Mouse (Mus musculus): ENCODE results near the gene Irf2bp2. TPM values are rescaled to one million over a fixed set of nuclear protein-coding genes. Genes with fewer than 3 reads are reported as not detected.
A peak's percentile ranks its signal among the peaks of the same experiment; 100 is the strongest.

Gene Irf2bp2
- polyA plus RNA-seq, 1 experiment, result 91.6 TPM

- WGBS, result 95% methylated on average over 6 of the region's 6 CpGs
- Histone ChIP-seq H3K27ac (ENCODE audit: insufficient read depth, low read depth, low read length) (no peak overlapping the region), H3K36me3 (ENCODE audit: control insufficient read depth, insufficient read depth, low read length) (peaks cover 6% of the 10 kb centered on the region), H3K4me3 (ENCODE audit: low read depth, low read length) (no peak overlapping the region), H3K27me3 (ENCODE audit: control insufficient read depth, insufficient read depth, low read length) (no peaks in the 10 kb centered on the region), H3K4me1 (ENCODE audit: control insufficient read depth, insufficient read depth, insufficient read length, low read length) (peaks cover 24% of the 10 kb centered on the region)
- TF ChIP-seq CTCF (IDR thresholded peaks at IDR 0.05; ENCODE audit: extremely low read depth, insufficient read length, insufficient replicate concordance, low read depth, low read length), result no peak
- TF ChIP-seq POLR2A (IDR thresholded peaks at IDR 0.05; ENCODE audit: low read depth, low read length), result no peak
These were observed 12.1 kb downstream of the Irf2bp2 start for GRCm38 (mm10) chr8:126581662-126582061.

- TF ChIP-seq CTCF (IDR thresholded peaks at IDR 0.05; ENCODE audit: extremely low read depth, insufficient read length, insufficient replicate concordance, low read depth, low read length), result no peak
- TF ChIP-seq POLR2A (IDR thresholded peaks at IDR 0.05; ENCODE audit: low read depth, low read length), result no peak
- WGBS, result 88% methylated on average over 4 of the region's 4 CpGs
These were observed 13.0 kb downstream of the Irf2bp2 start for GRCm38 (mm10) chr8:126580826-126581225.

GRCm38 (mm10) chr8:126580086-126580485 lies 13.7 kb downstream of the Irf2bp2 start:
- H3K36me3 ChIP-seq (ENCODE audit: control insufficient read depth, insufficient read depth, low read length), result no peaks in the 10 kb centered on the region
- peaks cover 20% of the 10 kb centered on the region for H3K4me1 ChIP-seq (ENCODE audit: control insufficient read depth, insufficient read depth, insufficient read length, low read length)
- 92% methylated on average over 1 of the region's 1 CpGs for WGBS
- no peak overlapping the region for H3K4me3 ChIP-seq (ENCODE audit: low read depth, low read length)
- H3K27ac ChIP-seq (ENCODE audit: insufficient read depth, low read depth, low read length), result no peak overlapping the region
- TF ChIP-seq CTCF (IDR thresholded peaks at IDR 0.05; ENCODE audit: extremely low read depth, insufficient read length, insufficient replicate concordance, low read depth, low read length) (peak; percentile 29; the same call in 1 of the 2 replicates), POLR2A (IDR thresholded peaks at IDR 0.05; ENCODE audit: low read depth, low read length) (no peak)
- no peaks in the 10 kb centered on the region for H3K27me3 ChIP-seq (ENCODE audit: control insufficient read depth, insufficient read depth, low read length)

More at GRCm38 (mm10) chr8:126580826-126581225, 13.0 kb downstream of the Irf2bp2 start:
- Histone ChIP-seq H3K4me1 (ENCODE audit: control insufficient read depth, insufficient read depth, insufficient read length, low read length) (peaks cover 22% of the 10 kb centered on the region), H3K4me3 (ENCODE audit: low read depth, low read length) (no peak overlapping the region), H3K36me3 (ENCODE audit: control insufficient read depth, insufficient read depth, low read length) (peaks cover 1% of the 10 kb centered on the region; the same call in 1 of the 2 replicates), H3K27me3 (ENCODE audit: control insufficient read depth, insufficient read depth, low read length) (no peaks in the 10 kb centered on the region), H3K27ac (ENCODE audit: insufficient read depth, low read depth, low read length) (no peak overlapping the region)

- no peaks in the 10 kb centered on the region for H3K36me3 ChIP-seq (ENCODE audit: control insufficient read depth, insufficient read depth, low read length)
- TF ChIP-seq CTCF (IDR thresholded peaks at IDR 0.05; ENCODE audit: extremely low read depth, insufficient read length, insufficient replicate concordance, low read depth, low read length) (no peak), POLR2A (IDR thresholded peaks at IDR 0.05; ENCODE audit: low read depth, low read length) (no peak)
- H3K27ac ChIP-seq (ENCODE audit: insufficient read depth, low read depth, low read length), result no peak overlapping the region
- H3K4me1 ChIP-seq (ENCODE audit: control insufficient read depth, insufficient read depth, insufficient read length, low read length), result peaks cover 14% of the 10 kb centered on the region
- WGBS, result 92% methylated on average over 3 of the region's 3 CpGs
- H3K4me3 ChIP-seq (ENCODE audit: low read depth, low read length), result no peak overlapping the region
- H3K27me3 ChIP-seq (ENCODE audit: control insufficient read depth, insufficient read depth, low read length), result no peaks in the 10 kb centered on the region
These were observed 15.1 kb downstream of the Irf2bp2 start for GRCm38 (mm10) chr8:126578641-126579040.

- H3K36me3 ChIP-seq (ENCODE audit: control insufficient read depth, insufficient read depth, low read length), result no peaks in the 10 kb centered on the region
- H3K4me1 ChIP-seq (ENCODE audit: control insufficient read depth, insufficient read depth, insufficient read length, low read length), result peaks cover 7% of the 10 kb centered on the region
- H3K4me3 ChIP-seq (ENCODE audit: low read depth, low read length), result no peak overlapping the region
- H3K27me3 ChIP-seq (ENCODE audit: control insufficient read depth, insufficient read depth, low read length), result no peaks in the 10 kb centered on the region
- TF ChIP-seq POLR2A (IDR thresholded peaks at IDR 0.05; ENCODE audit: low read depth, low read length) (no peak), CTCF (IDR thresholded peaks at IDR 0.05; ENCODE audit: extremely low read depth, insufficient read length, insufficient replicate concordance, low read depth, low read length) (no peak)
- no peak overlapping the region for H3K27ac ChIP-seq (ENCODE audit: insufficient read depth, low read depth, low read length)
- 94% methylated on average over 8 of the region's 8 CpGs for WGBS
These were observed 16.9 kb downstream of the Irf2bp2 start for GRCm38 (mm10) chr8:126576919-126577318.

- TF ChIP-seq CTCF (IDR thresholded peaks at IDR 0.05; ENCODE audit: extremely low read depth, insufficient read length, insufficient replicate concordance, low read depth, low read length) (no peak), POLR2A (IDR thresholded peaks at IDR 0.05; ENCODE audit: low read depth, low read length) (no peak)
- H3K4me3 ChIP-seq (ENCODE audit: low read depth, low read length), result no peak overlapping the region
- H3K27ac ChIP-seq (ENCODE audit: insufficient read depth, low read depth, low read length), result no peak overlapping the region
- no peaks in the 10 kb centered on the region for H3K27me3 ChIP-seq (ENCODE audit: control insufficient read depth, insufficient read depth, low read length)
- H3K4me1 ChIP-seq (ENCODE audit: control insufficient read depth, insufficient read depth, insufficient read length, low read length), result peaks cover 9% of the 10 kb centered on the region
- H3K36me3 ChIP-seq (ENCODE audit: control insufficient read depth, insufficient read depth, low read length), result no peaks in the 10 kb centered on the region
These were observed 17.7 kb downstream of the Irf2bp2 start for GRCm38 (mm10) chr8:126576086-126576485.

- no peaks in the 10 kb centered on the region for H3K36me3 ChIP-seq (ENCODE audit: control insufficient read depth, insufficient read depth, low read length)
- peaks cover 10% of the 10 kb centered on the region for H3K4me1 ChIP-seq (ENCODE audit: control insufficient read depth, insufficient read depth, insufficient read length, low read length)
- TF ChIP-seq POLR2A (IDR thresholded peaks at IDR 0.05; ENCODE audit: low read depth, low read length) (no peak), CTCF (IDR thresholded peaks at IDR 0.05; ENCODE audit: extremely low read depth, insufficient read length, insufficient replicate concordance, low read depth, low read length) (no peak)
- peak overlapping the region; percentile 54 for H3K27ac ChIP-seq (ENCODE audit: insufficient read depth, low read depth, low read length)
- H3K27me3 ChIP-seq (ENCODE audit: control insufficient read depth, insufficient read depth, low read length), result no peaks in the 10 kb centered on the region
- peak overlapping the region; percentile 9; the same call in 1 of the 2 replicates for H3K4me3 ChIP-seq (ENCODE audit: low read depth, low read length)
- WGBS, result 27% methylated on average over 16 of the region's 16 CpGs
These were observed 18.7 kb downstream of the Irf2bp2 start for GRCm38 (mm10) chr8:126574882-126575637.
